Mouse (Mus musculus): ENCODE data around the gene Nus1.

DNA sequence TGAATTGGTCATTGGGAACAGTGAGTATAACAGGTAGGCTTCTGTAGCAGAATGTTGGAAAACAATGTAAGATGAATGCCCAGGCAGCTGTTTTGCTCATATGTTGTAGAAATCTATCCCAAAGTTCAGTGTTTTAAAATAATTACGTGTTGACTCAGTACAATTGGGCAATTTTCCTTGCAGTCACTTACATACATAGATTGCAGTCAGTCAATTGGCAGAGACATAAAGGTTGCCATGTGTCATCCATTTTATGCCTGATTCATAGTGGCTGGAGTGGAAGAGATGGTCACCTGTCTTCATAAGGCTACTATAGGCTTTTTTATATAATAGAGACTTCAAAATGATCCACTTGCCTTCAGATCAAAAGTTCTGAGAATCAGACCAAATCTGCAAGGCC is 3.2 kb downstream of the Nus1 start:
- TF ChIP-seq CTCF (IDR thresholded peaks at IDR 0.05; ENCODE audit: low read depth, low read length) (no peak), POLR2A (IDR thresholded peaks at IDR 0.05; ENCODE audit: extremely low read depth, insufficient read depth, low read length) (no peak)
